Mouse (Mus musculus): ENCODE results near the gene Tbx18. TPM values are rescaled to one million over a fixed set of nuclear protein-coding genes. Genes with fewer than 3 reads are reported as not detected.
A peak's percentile ranks its signal among the peaks of the same experiment; 100 is the strongest.

Tbx18 gene
- polyA plus RNA-seq, 1 experiment from 2014 or later, result 2.9 TPM

- Histone ChIP-seq H3K27ac (no peak overlapping the region), H3K4me3 (no peak overlapping the region), H3K36me3 (no peaks in the 10 kb centered on the region), H3K4me1 (replicated peaks) (peaks cover 22% of the 10 kb centered on the region), H3K9me3 (no peaks in the 10 kb centered on the region), H3K27me3 (ENCODE audit: insufficient read depth, poor library complexity, severe bottlenecking) (peaks cover 98% of the 10 kb centered on the region)
- WGBS, result 1% methylated on average over 11 of the region's 11 CpGs
- DNase-seq (ENCODE audit: low spot score), result peak; percentile 46
These were observed 2.2 kb upstream of the Tbx18 start for GRCm38 (mm10) chr9:87733236-87733630.

- no peak overlapping the region for H3K27ac ChIP-seq
- peaks cover 98% of the 10 kb centered on the region for H3K27me3 ChIP-seq (ENCODE audit: insufficient read depth, poor library complexity, severe bottlenecking)
- DNase-seq (ENCODE audit: low spot score), result peak; percentile 49
- WGBS, result 2% methylated on average over 25 of the region's 25 CpGs
- H3K4me1 ChIP-seq (replicated peaks), result peaks cover 22% of the 10 kb centered on the region
- H3K36me3 ChIP-seq, result no peaks in the 10 kb centered on the region
- H3K9me3 ChIP-seq, result no peaks in the 10 kb centered on the region
- H3K4me3 ChIP-seq, result no peak overlapping the region
These were observed 1.6 kb upstream of the Tbx18 start for GRCm38 (mm10) chr9:87732416-87733235.

- H3K27ac ChIP-seq, result peak overlapping the region; percentile 78
- H3K36me3 ChIP-seq, result no peaks in the 10 kb centered on the region
- H3K4me3 ChIP-seq, result peak overlapping the region; percentile 58
- H3K27me3 ChIP-seq (ENCODE audit: insufficient read depth, poor library complexity, severe bottlenecking), result peaks cover 98% of the 10 kb centered on the region
- WGBS, result under 1% methylated on average over 91 of the region's 91 CpGs
- peak; percentile 76 for DNase-seq (ENCODE audit: low spot score)
- H3K4me1 ChIP-seq (replicated peaks), result peaks cover 22% of the 10 kb centered on the region
- H3K9me3 ChIP-seq, result no peaks in the 10 kb centered on the region
These were observed 644 bp downstream of the Tbx18 start for GRCm38 (mm10) chr9:87730271-87730960.

- under 1% methylated on average over 75 of the region's 75 CpGs for WGBS
- no peaks in the 10 kb centered on the region for H3K36me3 ChIP-seq
- H3K9me3 ChIP-seq, result no peaks in the 10 kb centered on the region
- H3K4me3 ChIP-seq, result peak overlapping the region; percentile 58
- peaks cover 98% of the 10 kb centered on the region for H3K27me3 ChIP-seq (ENCODE audit: insufficient read depth, poor library complexity, severe bottlenecking)
- peaks cover 22% of the 10 kb centered on the region for H3K4me1 ChIP-seq (replicated peaks)
- DNase-seq (ENCODE audit: low spot score), result peak; percentile 66
- H3K27ac ChIP-seq, result peak overlapping the region; percentile 78
These were observed 1.5 kb downstream of the Tbx18 start for GRCm38 (mm10) chr9:87729316-87730270.

- Histone ChIP-seq H3K27ac (no peak overlapping the region), H3K4me3 (no peak overlapping the region), H3K4me1 (replicated peaks) (peaks cover 22% of the 10 kb centered on the region), H3K27me3 (ENCODE audit: insufficient read depth, poor library complexity, severe bottlenecking) (peaks cover 98% of the 10 kb centered on the region), H3K36me3 (no peaks in the 10 kb centered on the region), H3K9me3 (no peaks in the 10 kb centered on the region)
- WGBS, result 17% methylated on average over 3 of the region's 3 CpGs
- no peak for DNase-seq (ENCODE audit: low spot score)
These were observed 3.0 kb downstream of the Tbx18 start for GRCm38 (mm10) chr9:87728107-87728506.

GRCm38 (mm10) chr9:87727155-87727953, 3.7 kb downstream of the Tbx18 start:
- Histone ChIP-seq H3K36me3 (no peaks in the 10 kb centered on the region), H3K4me3 (no peak overlapping the region), H3K9me3 (no peaks in the 10 kb centered on the region), H3K4me1 (replicated peaks) (peaks cover 17% of the 10 kb centered on the region), H3K27ac (no peak overlapping the region), H3K27me3 (ENCODE audit: insufficient read depth, poor library complexity, severe bottlenecking) (peaks cover 96% of the 10 kb centered on the region)
- 7% methylated on average over 12 of the region's 12 CpGs for WGBS
- peak; percentile 38 for DNase-seq (ENCODE audit: low spot score)

- Histone ChIP-seq H3K36me3 (no peaks in the 10 kb centered on the region), H3K4me1 (replicated peaks) (peaks cover 6% of the 10 kb centered on the region; the same call in 1 of the 2 replicates), H3K4me3 (no peak overlapping the region), H3K9me3 (no peaks in the 10 kb centered on the region), H3K27me3 (ENCODE audit: insufficient read depth, poor library complexity, severe bottlenecking) (peaks cover 63% of the 10 kb centered on the region), H3K27ac (no peak overlapping the region)
- 36% methylated on average over 2 of the region's 2 CpGs for WGBS
- no peak for DNase-seq (ENCODE audit: low spot score)
These were observed 9.3 kb downstream of the Tbx18 start for GRCm38 (mm10) chr9:87721793-87722192.

- H3K4me3 ChIP-seq, result no peak overlapping the region
- 73% methylated on average over 4 of the region's 4 CpGs for WGBS
- no peaks in the 10 kb centered on the region for H3K36me3 ChIP-seq
- H3K4me1 ChIP-seq (replicated peaks), result no peaks in the 10 kb centered on the region
- H3K27ac ChIP-seq, result no peak overlapping the region
- no peak for DNase-seq (ENCODE audit: low spot score)
- H3K27me3 ChIP-seq (ENCODE audit: insufficient read depth, poor library complexity, severe bottlenecking), result 0 out of 2 replicates have a peak, but pooled peaks cover 3% of the 10 kb centered on the region
- H3K9me3 ChIP-seq, result no peaks in the 10 kb centered on the region
These were observed 20.7 kb downstream of the Tbx18 start for GRCm38 (mm10) chr9:87710360-87710759.

GRCm38 (mm10) chr9:87708151-87708550, 22.9 kb downstream of the Tbx18 start:
- no peaks in the 10 kb centered on the region for H3K4me1 ChIP-seq (replicated peaks)
- DNase-seq (ENCODE audit: low spot score), result peak; percentile 59
- H3K36me3 ChIP-seq, result no peaks in the 10 kb centered on the region
- H3K4me3 ChIP-seq, result no peak overlapping the region
- 0 out of 2 replicates have a peak, but pooled peaks cover 3% of the 10 kb centered on the region for H3K27me3 ChIP-seq (ENCODE audit: insufficient read depth, poor library complexity, severe bottlenecking)
- no peaks in the 10 kb centered on the region for H3K9me3 ChIP-seq
- H3K27ac ChIP-seq, result no peak overlapping the region

- Histone ChIP-seq H3K9me3 (no peaks in the 10 kb centered on the region), H3K4me1 (replicated peaks) (no peaks in the 10 kb centered on the region), H3K27me3 (ENCODE audit: insufficient read depth, poor library complexity, severe bottlenecking) (no peaks in the 10 kb centered on the region), H3K36me3 (no peaks in the 10 kb centered on the region), H3K27ac (no peak overlapping the region), H3K4me3 (no peak overlapping the region)
- 67% methylated on average over 2 of the region's 2 CpGs for WGBS
- peak; percentile 30 for DNase-seq (ENCODE audit: low spot score)
These were observed 28.8 kb downstream of the Tbx18 start for GRCm38 (mm10) chr9:87702267-87702666.

GRCm38 (mm10) chr9:87686981-87687380, 44.1 kb downstream of the Tbx18 start:
- 92% methylated on average over 9 of the region's 9 CpGs for WGBS
- no peak for DNase-seq (ENCODE audit: low spot score)

GRCm38 (mm10) chr9:87682247-87682646, 48.8 kb downstream of the Tbx18 start:
- peak; percentile 41 for DNase-seq (ENCODE audit: low spot score)
- WGBS, result 66% methylated on average over 11 of the region's 11 CpGs
- H3K27me3 ChIP-seq (ENCODE audit: insufficient read depth, poor library complexity, severe bottlenecking), result no peaks in the 10 kb centered on the region

More at GRCm38 (mm10) chr9:87686981-87687380, 44.1 kb downstream of the Tbx18 start:
- no peaks in the 10 kb centered on the region for H3K9me3 ChIP-seq
- H3K36me3 ChIP-seq, result no peaks in the 10 kb centered on the region
- H3K4me1 ChIP-seq (replicated peaks), result 0 out of 2 replicates have a peak, but pooled peaks cover 3% of the 10 kb centered on the region
- H3K27me3 ChIP-seq (ENCODE audit: insufficient read depth, poor library complexity, severe bottlenecking), result no peaks in the 10 kb centered on the region
- no peak overlapping the region for H3K4me3 ChIP-seq
- H3K27ac ChIP-seq, result no peak overlapping the region

More at GRCm38 (mm10) chr9:87682247-87682646, 48.8 kb downstream of the Tbx18 start:
- Histone ChIP-seq H3K9me3 (no peaks in the 10 kb centered on the region), H3K36me3 (no peaks in the 10 kb centered on the region), H3K27ac (no peak overlapping the region), H3K4me1 (replicated peaks) (0 out of 2 replicates have a peak, but pooled peaks cover 3% of the 10 kb centered on the region), H3K4me3 (no peak overlapping the region)
